In the genomic region with DNA sequence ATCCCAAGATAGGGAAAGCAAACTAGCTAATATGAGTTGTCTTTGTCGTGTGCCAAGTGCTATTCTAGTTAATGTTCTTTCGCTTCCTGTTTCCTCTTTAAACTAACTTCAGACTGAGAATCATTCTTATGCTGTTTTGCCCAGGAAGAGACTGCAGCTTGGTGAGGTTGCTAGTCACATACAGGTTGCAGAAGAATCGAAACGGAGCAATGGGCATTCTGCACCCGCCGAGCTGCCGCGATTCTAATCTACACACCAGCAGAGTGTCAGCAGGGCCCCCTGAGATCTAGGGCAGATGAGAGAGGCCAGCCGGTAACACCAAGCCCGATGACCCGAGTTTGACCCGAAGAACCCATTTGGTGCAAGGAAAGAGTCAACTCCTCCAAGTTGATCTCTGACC, we compare ENCODE assay signal across 8 mouse cellular contexts. TPM values are rescaled to one million over a fixed set of nuclear protein-coding genes. Genes with fewer than 3 reads are reported as not detected.
A peak's percentile ranks its signal among the peaks of the same experiment; 100 is the strongest.
DNase-seq lines count a peak whose midpoint lies in the region; ATAC-seq and TF ChIP-seq lines count a peak whose summit lies in the region.

No protein-coding gene starts in this region.

- peak; percentile 23 for DNase-seq in midbrain, embryonic 10.5 days (ENCODE audit: low spot score)
- DNase-seq in embryonic facial prominence, embryonic 10.5 days (ENCODE audit: low spot score), result peak; percentile 26
- no peak for DNase-seq in right cerebral cortex, postnatal 14 days
- DNase-seq in gastrocnemius, postnatal 25 days, result no peak
- DNase-seq in adrenal gland, adult 8-10 months, result no peak

- no peak overlapping the region for H3K4me3 ChIP-seq in midbrain, embryonic 10.5 days
- no peak overlapping the region for H3K4me3 ChIP-seq in midbrain, embryonic 16.5 days (ENCODE audit: low read depth, low read length)
- peak overlapping the region; percentile 11; the same call in 1 of the 2 replicates for H3K4me3 ChIP-seq in embryonic facial prominence, embryonic 10.5 days
- no peak overlapping the region for H3K4me3 ChIP-seq in limb, embryonic 15.5 days
- peak overlapping the region; percentile 52 for H3K4me3 ChIP-seq in small intestine, adult 2 months (ENCODE audit: low read depth, low read length)

- WGBS in midbrain, embryonic 10.5 days, result 50% methylated on average over 12 of the region's 12 CpGs
- 61% methylated on average over 12 of the region's 12 CpGs for WGBS in midbrain, embryonic 16.5 days
- 27% methylated on average over 12 of the region's 12 CpGs for WGBS in embryonic facial prominence, embryonic 10.5 days
- WGBS in limb, embryonic 15.5 days, result 17% methylated on average over 12 of the region's 12 CpGs
- 4% methylated on average over 12 of the region's 12 CpGs for WGBS in small intestine, adult 2 months

- no peak for TF ChIP-seq POLR2A in small intestine, adult 2 months (IDR thresholded peaks at IDR 0.05; ENCODE audit: low read depth, low read length)

- H3K27ac ChIP-seq in midbrain, embryonic 10.5 days (replicated peaks), result no peak overlapping the region
- H3K27ac ChIP-seq in midbrain, embryonic 16.5 days (ENCODE audit: low read length), result no peak overlapping the region
- no peak overlapping the region; the same call in 1 of the 2 replicates for H3K27ac ChIP-seq in embryonic facial prominence, embryonic 10.5 days (replicated peaks)
- no peak overlapping the region for H3K27ac ChIP-seq in limb, embryonic 15.5 days
- H3K27ac ChIP-seq in small intestine, adult 2 months (ENCODE audit: insufficient read depth, low read depth, low read length), result peak overlapping the region; percentile 56; the same call in 1 of the 2 replicates

- H3K4me1 ChIP-seq in midbrain, embryonic 10.5 days, result peaks cover 17% of the 10 kb centered on the region
- H3K4me1 ChIP-seq in midbrain, embryonic 16.5 days (ENCODE audit: control insufficient read depth, insufficient read depth, low read length), result no peaks in the 10 kb centered on the region; the same call in 1 of the 2 replicates
- peaks cover 30% of the 10 kb centered on the region for H3K4me1 ChIP-seq in embryonic facial prominence, embryonic 10.5 days
- H3K4me1 ChIP-seq in limb, embryonic 15.5 days, result peaks cover 14% of the 10 kb centered on the region
- H3K4me1 ChIP-seq in small intestine, adult 2 months (ENCODE audit: control insufficient read depth, insufficient read depth, insufficient read length, low read length), result peaks cover 8% of the 10 kb centered on the region; the same call in 1 of the 2 replicates

- no peaks in the 10 kb centered on the region for H3K36me3 ChIP-seq in midbrain, embryonic 10.5 days
- H3K36me3 ChIP-seq in midbrain, embryonic 16.5 days (ENCODE audit: control insufficient read depth, insufficient read depth, low read length), result no peaks in the 10 kb centered on the region
- no peaks in the 10 kb centered on the region for H3K36me3 ChIP-seq in embryonic facial prominence, embryonic 10.5 days (replicated peaks)
- H3K36me3 ChIP-seq in limb, embryonic 15.5 days, result no peaks in the 10 kb centered on the region
- H3K36me3 ChIP-seq in small intestine, adult 2 months (ENCODE audit: control insufficient read depth, insufficient read depth, low read length), result no peaks in the 10 kb centered on the region

- no peak overlapping the region for H3K4me2 ChIP-seq in midbrain, embryonic 16.5 days (ENCODE audit: low read length)
- H3K4me2 ChIP-seq in limb, embryonic 15.5 days, result 0 out of 2 replicates have a peak overlapping the region, but pooled peaks have one; percentile 8

- no peaks in the 10 kb centered on the region for H3K9me3 ChIP-seq in midbrain, embryonic 10.5 days (replicated peaks)
- H3K9me3 ChIP-seq in midbrain, embryonic 16.5 days (replicated peaks; ENCODE audit: control insufficient read depth, low read length, poor library complexity, severe bottlenecking), result no peaks in the 10 kb centered on the region
- H3K9me3 ChIP-seq in embryonic facial prominence, embryonic 10.5 days, result no peaks in the 10 kb centered on the region
- no peaks in the 10 kb centered on the region for H3K9me3 ChIP-seq in limb, embryonic 15.5 days

- ATAC-seq in midbrain, embryonic 16.5 days, result no peak
- no peak for ATAC-seq in limb, embryonic 15.5 days (ENCODE audit: insufficient number of reproducible peaks, low FRiP score, low TSS enrichment, low read depth)

- H3K9ac ChIP-seq in midbrain, embryonic 16.5 days (ENCODE audit: low read depth, low read length), result no peak overlapping the region
- H3K9ac ChIP-seq in limb, embryonic 15.5 days, result no peak overlapping the region

- H3K27me3 ChIP-seq in midbrain, embryonic 10.5 days (ENCODE audit: low read depth, poor library complexity, severe bottlenecking), result no peaks in the 10 kb centered on the region
- no peaks in the 10 kb centered on the region for H3K27me3 ChIP-seq in midbrain, embryonic 16.5 days (ENCODE audit: control insufficient read depth, insufficient read depth, low read depth, low read length)
- no peaks in the 10 kb centered on the region for H3K27me3 ChIP-seq in embryonic facial prominence, embryonic 10.5 days (replicated peaks; ENCODE audit: low read depth, poor library complexity, severe bottlenecking)
- H3K27me3 ChIP-seq in limb, embryonic 15.5 days, result no peaks in the 10 kb centered on the region
- no peaks in the 10 kb centered on the region for H3K27me3 ChIP-seq in small intestine, adult 2 months (ENCODE audit: control insufficient read depth, insufficient read depth, low read length)

- TF ChIP-seq CTCF in small intestine, adult 2 months (IDR thresholded peaks at IDR 0.05; ENCODE audit: extremely low read depth, insufficient read length, insufficient replicate concordance, low read depth, low read length), result no peak

RNA-seq across cellular contexts. Expression of a gene that starts 0.8 kb away (rescaled TPM):
- polyA plus RNA-seq in midbrain, embryonic 10.5 days (2016; fragmentation: Nextera tagmentation; extraction: Ambion mirVana), result 1.3 and 1.5 TPM in 2 replicates
- 1.4 and 1.8 TPM in 2 replicates for polyA plus RNA-seq in midbrain, embryonic 16.5 days (2015; fragmentation: Nextera tagmentation; extraction: Ambion mirVana)
- 6.9 and 7.4 TPM in 2 replicates for polyA plus RNA-seq in embryonic facial prominence, embryonic 10.5 days (2016; fragmentation: Nextera tagmentation; extraction: Ambion mirVana)
- 17.5 and 18.0 TPM in 2 replicates for polyA plus RNA-seq in limb, embryonic 15.5 days (2015; fragmentation: Nextera tagmentation; extraction: Ambion mirVana)
- 0.22 and 2.3 TPM in 2 replicates for polyA plus RNA-seq in small intestine, adult 2 months (2012; rRNA removed)
- total RNA-seq in gastrocnemius, postnatal 25 days (2021), result under 1 TPM in 1 of 2 experiments, not detected in 1; 0.18 TPM
- total RNA-seq in adrenal gland, adult 8-10 months (2022), result under 1 TPM in 2 of 4 experiments, not detected in 2; 0.44 to 0.59 TPM

RNA-seq across cellular contexts. Expression of a gene that starts 58.3 kb away (rescaled TPM):
- 23.8 and 25.7 TPM in 2 replicates for polyA plus RNA-seq in midbrain, embryonic 10.5 days (2016; fragmentation: Nextera tagmentation; extraction: Ambion mirVana)
- 28.7 and 30.0 TPM in 2 replicates for polyA plus RNA-seq in midbrain, embryonic 16.5 days (2015; fragmentation: Nextera tagmentation; extraction: Ambion mirVana)
- 27.7 and 28.4 TPM in 2 replicates for polyA plus RNA-seq in embryonic facial prominence, embryonic 10.5 days (2016; fragmentation: Nextera tagmentation; extraction: Ambion mirVana)
- polyA plus RNA-seq in limb, embryonic 15.5 days (2015; fragmentation: Nextera tagmentation; extraction: Ambion mirVana), result 18.1 and 21.1 TPM in 2 replicates
- polyA plus RNA-seq in small intestine, adult 2 months (2012; rRNA removed), result 5.9 and 14.6 TPM in 2 replicates
- 10 to 100 TPM in 1 of 2 experiments, 1 to 10 TPM in 1; 8.7 to 11.4 TPM for total RNA-seq in gastrocnemius, postnatal 25 days (2021)
- 10 to 100 TPM; 24.9 to 32.0 (median 30.1) TPM for total RNA-seq in adrenal gland, adult 8-10 months (2022)

Comparison
In these comparisons a context has a peak if more than half of its experiments do, and no peak if none do; other contexts are left out.
1. DNase-seq: peak in midbrain, embryonic 10.5 days (single experiment) and embryonic facial prominence, embryonic 10.5 days (single experiment); none in right cerebral cortex, postnatal 14 days (single experiment), gastrocnemius, postnatal 25 days (single experiment) and adrenal gland, adult 8-10 months (single experiment).
2. H3K4me3 ChIP-seq: peak in embryonic facial prominence, embryonic 10.5 days (single experiment) and small intestine, adult 2 months (single experiment); none in midbrain, embryonic 10.5 days (single experiment), midbrain, embryonic 16.5 days (single experiment) and limb, embryonic 15.5 days (single experiment).